Mouse (Mus musculus) lung, embryonic 16.5 days (tissue): ENCODE measurements around the gene Tmem212. TPM values are rescaled to one million over a fixed set of nuclear protein-coding genes. Genes with fewer than 3 reads are reported as not detected.
A peak's percentile ranks its signal among the peaks of the same experiment; 100 is the strongest.

Experiments
- ATAC-seq: fragments of 200-750 bp; cut with Nextera tagmentation; 2 replicates; pipeline ENCODE4 v1.8.0; 2017; ENCODE audit warnings: low read depth, mild to moderate bottlenecking, moderate library complexity
- H3K27ac ChIP-seq: fragments of 300-500 bp; sonication (generic); 2 replicates; pipeline ENCODE4 v1.5.1; 2014; ENCODE audit warnings: mild to moderate bottlenecking, control low read depth, low read length
- H3K27me3 ChIP-seq: fragments of 300-500 bp; sonication (generic); 2 replicates; pipeline ENCODE4 v1.6.1; 2014; ENCODE audit warnings: low read depth, low read length, mixed read lengths; ENCODE audit not compliant: control insufficient read depth, insufficient read depth
- H3K36me3 ChIP-seq: fragments of 300-500 bp; sonication (generic); 2 replicates; pipeline ENCODE4 v1.6.1; 2014; ENCODE audit warnings: low read length; ENCODE audit not compliant: control insufficient read depth, insufficient read depth
- H3K4me1 ChIP-seq: fragments of 300-500 bp; sonication (generic); replicated peaks from 2 replicates; pipeline ENCODE4 v1.6.1; 2014; ENCODE audit warnings: low read length, mixed read lengths; ENCODE audit not compliant: control insufficient read depth, insufficient read depth
- H3K4me2 ChIP-seq: fragments of 300-500 bp; sonication (generic); 2 replicates; pipeline ENCODE4 v1.6.1; 2014; ENCODE audit warnings: low read depth, low read length, control low read depth
- H3K4me3 ChIP-seq: fragments of 300-500 bp; sonication (generic); 2 replicates; pipeline ENCODE4 v1.5.1; 2014; ENCODE audit warnings: mild to moderate bottlenecking, low read length, control low read depth
- H3K9ac ChIP-seq: fragments of 300-500 bp; sonication (generic); 2 replicates; pipeline ENCODE4 v1.6.1; 2014; ENCODE audit warnings: low read length, control low read depth
- H3K9me3 ChIP-seq: fragments of 300-500 bp; sonication (generic); 2 replicates; pipeline ENCODE4 v1.6.1; 2016; ENCODE audit warnings: low read length; ENCODE audit not compliant: control insufficient read depth
- WGBS: fragments of 180-500 bp; shearing (Covaris S2); extraction: QIAGEN DNeasy Blood & Tissue Kit; methylation state at CpG from one replicate; pipeline ENCODE4 v1.1.7; 2014; 5-methylcytosine and 5-hydroxymethylcytosine counted together
- polyA plus RNA-seq: library from polyadenylated mRNA; unstranded; fragments of >200 nt; fragmentation: Nextera tagmentation; extraction: Ambion mirVana; gene quantifications from 2 replicates; pipeline ENCODE4 v1.2.1, GENCODE M21; 2015

The Tmem212 gene
- polyA plus RNA-seq, 1 experiment from 2014 or later, result 3.5 TPM

DNA sequence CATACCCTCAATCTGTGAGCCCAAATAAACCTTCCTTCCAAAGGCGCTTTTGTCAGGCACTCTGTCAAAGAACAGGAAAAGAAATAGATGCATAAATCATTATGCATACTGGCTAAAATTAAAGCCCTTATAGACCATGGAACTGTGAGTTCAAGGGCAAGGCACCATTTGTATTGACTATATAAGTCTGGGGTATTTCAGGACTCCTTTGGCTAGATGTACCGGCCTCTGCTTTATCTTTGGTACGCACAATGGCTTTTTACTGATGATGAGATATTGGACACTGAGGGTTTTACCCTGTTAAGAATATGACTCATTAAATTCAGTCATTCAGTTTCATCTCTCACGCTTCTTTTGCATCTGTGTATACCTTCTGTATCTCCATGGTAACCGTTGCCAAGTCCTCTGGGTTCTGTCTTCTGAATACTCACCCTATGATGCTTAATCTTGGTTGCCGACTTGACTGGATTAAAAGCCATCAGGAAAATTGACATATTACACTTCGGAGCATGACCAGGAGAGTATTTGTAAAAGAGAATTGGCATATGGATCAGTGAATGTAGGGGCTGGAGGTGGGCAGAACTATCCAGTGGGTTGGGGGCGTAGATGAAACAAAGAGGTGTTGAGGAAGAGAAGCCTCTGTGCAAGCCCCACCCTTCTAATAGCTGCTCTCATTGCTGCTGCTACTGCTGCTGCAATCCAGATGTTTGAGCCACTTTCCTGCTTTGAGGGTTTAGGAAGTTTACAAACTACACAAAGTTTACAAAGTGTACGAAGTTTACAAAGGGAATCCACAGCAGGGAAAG lies 22.7 kb downstream of the Tmem212 start:
- no peak overlapping the region for H3K9ac ChIP-seq
- ATAC-seq, result no peak
- H3K4me1 ChIP-seq, result no peaks in the 10 kb centered on the region
- H3K4me2 ChIP-seq, result no peak overlapping the region
- H3K9me3 ChIP-seq, result no peaks in the 10 kb centered on the region
- 72% methylated on average over 9 of the region's 9 CpGs for WGBS
- no peaks in the 10 kb centered on the region for H3K27me3 ChIP-seq
- no peak overlapping the region for H3K4me3 ChIP-seq
- H3K36me3 ChIP-seq, result no peaks in the 10 kb centered on the region
- H3K27ac ChIP-seq, result no peak overlapping the region

GRCm38 (mm10) chr3:27872429-27872828 lies 23.7 kb downstream of the Tmem212 start:
- H3K27ac ChIP-seq, result no peak overlapping the region
- no peaks in the 10 kb centered on the region for H3K36me3 ChIP-seq
- H3K4me3 ChIP-seq, result no peak overlapping the region
- no peak overlapping the region for H3K4me2 ChIP-seq
- 88% methylated on average over 4 of the region's 4 CpGs for WGBS
- ATAC-seq, result no peak
- no peaks in the 10 kb centered on the region for H3K4me1 ChIP-seq
- H3K27me3 ChIP-seq, result no peaks in the 10 kb centered on the region
- no peak overlapping the region for H3K9ac ChIP-seq
- no peaks in the 10 kb centered on the region for H3K9me3 ChIP-seq

DNA sequence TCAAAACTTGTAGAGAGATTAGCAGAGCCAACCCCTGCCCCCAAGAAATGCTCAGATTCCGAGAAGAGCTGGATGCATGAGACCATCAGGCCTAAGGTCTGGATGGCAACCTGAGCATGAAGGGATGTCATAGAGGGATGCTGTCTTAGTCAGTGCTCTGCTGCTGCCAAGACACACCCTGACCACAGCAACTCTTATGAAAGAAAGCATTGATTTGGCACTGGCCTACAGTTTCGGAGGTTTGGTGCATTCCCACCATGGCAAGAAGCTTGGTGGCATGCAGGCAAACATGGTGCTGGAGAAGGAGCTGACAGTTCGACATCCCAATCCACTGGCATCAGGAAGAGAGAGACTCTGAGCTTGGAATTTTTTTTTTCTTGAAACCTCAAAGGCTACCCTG lies 24.3 kb downstream of the Tmem212 start:
- H3K4me2 ChIP-seq, result no peak overlapping the region
- no peaks in the 10 kb centered on the region for H3K4me1 ChIP-seq
- H3K36me3 ChIP-seq, result no peaks in the 10 kb centered on the region
- WGBS, result 80% methylated on average over 3 of the region's 3 CpGs
- no peak overlapping the region for H3K4me3 ChIP-seq
- no peaks in the 10 kb centered on the region for H3K9me3 ChIP-seq
- H3K9ac ChIP-seq, result no peak overlapping the region
- peak; percentile 25; the same call in 1 of the 2 replicates for ATAC-seq
- no peaks in the 10 kb centered on the region for H3K27me3 ChIP-seq
- H3K27ac ChIP-seq, result peak overlapping the region; percentile 14; the same call in 1 of the 2 replicates

DNA sequence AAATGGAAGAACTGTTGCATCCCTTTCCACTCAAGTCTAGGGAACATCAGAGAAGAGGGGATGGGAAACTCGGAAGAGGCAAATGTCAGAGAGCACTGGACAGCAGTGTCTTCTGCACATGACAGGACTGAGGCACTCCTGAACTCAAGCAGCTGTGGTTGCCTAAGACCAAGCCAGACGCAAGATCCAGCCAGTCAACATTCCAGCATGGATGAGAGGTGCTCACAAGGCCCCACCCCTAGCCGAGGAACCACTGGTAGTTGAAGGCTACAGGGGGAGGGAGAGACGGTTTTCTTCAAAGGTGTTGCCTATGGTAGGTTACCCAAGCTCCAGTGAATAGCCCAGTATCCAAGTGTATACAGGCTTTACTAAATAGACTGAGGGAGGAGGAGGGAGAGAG lies 24.8 kb downstream of the Tmem212 start:
- WGBS, result 51% methylated on average over 4 of the region's 4 CpGs
- Histone ChIP-seq H3K27ac (peak overlapping the region; percentile 15; the same call in 1 of the 2 replicates), H3K4me1 (no peaks in the 10 kb centered on the region), H3K36me3 (no peaks in the 10 kb centered on the region), H3K9me3 (no peaks in the 10 kb centered on the region), H3K9ac (no peak overlapping the region), H3K4me2 (no peak overlapping the region), H3K4me3 (no peak overlapping the region), H3K27me3 (no peaks in the 10 kb centered on the region)
- peak; percentile 89 for ATAC-seq

DNA sequence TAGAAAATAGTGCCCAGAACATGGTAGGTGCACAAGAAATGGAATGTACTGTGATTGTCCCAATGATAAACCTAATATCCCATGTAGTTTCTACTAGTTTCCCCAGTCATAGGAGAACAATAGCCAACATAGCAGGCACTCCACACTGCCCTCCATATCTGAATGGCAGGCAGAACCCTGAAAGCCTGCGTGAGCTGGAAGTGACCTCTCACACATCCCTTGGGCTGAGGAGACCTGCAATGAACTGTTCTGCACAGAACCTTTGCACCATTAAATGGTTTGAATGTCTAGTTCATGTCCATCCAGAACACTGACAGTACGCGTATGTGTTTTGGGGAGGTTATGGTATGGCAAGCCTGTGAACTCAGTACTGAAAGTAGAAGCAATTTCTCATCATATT lies 27.5 kb downstream of the Tmem212 start:
- ATAC-seq, result no peak
- no peak overlapping the region for H3K4me2 ChIP-seq
- no peaks in the 10 kb centered on the region for H3K9me3 ChIP-seq
- H3K27me3 ChIP-seq, result no peaks in the 10 kb centered on the region
- no peak overlapping the region for H3K4me3 ChIP-seq
- no peak overlapping the region for H3K27ac ChIP-seq
- peaks cover 5% of the 10 kb centered on the region for H3K4me1 ChIP-seq
- no peak overlapping the region for H3K9ac ChIP-seq
- WGBS, result 93% methylated on average over 3 of the region's 3 CpGs
- H3K36me3 ChIP-seq, result no peaks in the 10 kb centered on the region

DNA sequence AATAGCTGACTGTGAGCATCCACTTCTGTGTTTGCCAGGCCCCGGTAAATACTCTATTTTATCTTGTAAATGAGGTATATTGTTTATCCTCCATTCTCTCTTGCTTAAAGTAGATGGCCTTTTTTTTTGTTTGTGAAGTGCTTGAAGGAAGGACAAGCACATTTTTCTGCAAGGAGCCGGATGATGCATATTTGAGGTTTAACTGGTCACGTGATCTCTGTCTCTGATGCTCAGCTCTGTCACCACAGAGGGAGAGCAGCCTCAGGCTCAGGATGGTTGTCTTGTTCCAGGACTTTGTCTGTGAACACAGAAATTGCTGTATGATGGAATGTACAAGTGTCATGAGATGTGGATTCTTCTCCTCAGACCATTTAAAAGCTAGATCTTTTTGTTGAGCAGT lies 28.4 kb downstream of the Tmem212 start:
- H3K4me2 ChIP-seq, result no peak overlapping the region
- WGBS, result 43% methylated on average over 3 of the region's 3 CpGs
- no peak overlapping the region for H3K27ac ChIP-seq
- H3K27me3 ChIP-seq, result no peaks in the 10 kb centered on the region
- H3K9me3 ChIP-seq, result no peaks in the 10 kb centered on the region
- H3K4me3 ChIP-seq, result no peak overlapping the region
- no peaks in the 10 kb centered on the region for H3K36me3 ChIP-seq
- H3K4me1 ChIP-seq, result peaks cover 10% of the 10 kb centered on the region
- ATAC-seq, result no peak
- no peak overlapping the region for H3K9ac ChIP-seq

DNA sequence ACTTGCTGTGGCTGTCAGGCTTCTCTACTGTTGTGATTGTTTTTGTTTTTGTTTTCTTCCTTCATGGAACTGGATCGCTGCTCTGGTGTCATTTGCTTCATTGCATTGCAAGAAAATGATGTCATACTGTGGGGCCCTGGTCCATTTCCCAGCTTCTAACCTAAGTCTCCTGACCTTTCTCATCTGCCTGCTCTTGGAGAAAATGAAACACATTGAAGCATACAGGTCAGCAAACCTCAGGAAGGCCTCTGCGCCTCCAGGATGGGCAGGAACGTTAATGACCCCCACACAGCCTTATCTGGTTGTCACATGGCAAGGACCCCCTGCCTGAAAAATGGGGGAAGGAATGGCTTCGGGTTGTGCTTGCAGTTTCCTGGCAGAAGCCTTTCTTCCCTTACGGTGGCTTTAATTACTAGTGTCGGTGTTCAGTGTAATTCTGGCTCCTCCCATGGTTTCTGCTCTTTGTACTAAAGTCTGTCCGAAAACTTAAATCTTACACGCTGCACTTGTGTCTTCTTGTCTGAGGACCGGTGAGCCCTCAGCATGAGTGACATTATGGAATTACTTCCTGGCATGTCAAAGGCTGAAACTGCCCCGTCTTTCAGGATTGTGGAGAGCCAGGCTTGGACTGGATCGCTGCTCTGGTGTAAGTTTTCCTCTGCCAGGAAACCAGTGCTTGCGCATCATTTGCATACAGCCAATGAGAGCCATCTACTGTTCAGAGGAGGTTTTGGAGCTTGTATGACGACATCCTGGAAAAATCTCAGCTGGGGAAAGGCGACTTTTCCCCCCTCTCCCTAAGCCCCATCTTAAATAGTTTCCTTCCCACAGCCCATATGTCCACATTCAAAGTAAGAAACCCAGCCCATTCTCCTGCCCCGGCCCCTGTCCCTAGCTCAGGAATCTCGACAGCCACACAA lies 33.1 kb downstream of the Tmem212 start:
- H3K36me3 ChIP-seq, result no peaks in the 10 kb centered on the region
- 3% methylated on average over 16 of the region's 16 CpGs for WGBS
- no peaks in the 10 kb centered on the region for H3K27me3 ChIP-seq
- H3K4me1 ChIP-seq, result peaks cover 49% of the 10 kb centered on the region
- ATAC-seq, result peak; percentile 90
- peak overlapping the region; percentile 95 for H3K27ac ChIP-seq
- no peaks in the 10 kb centered on the region for H3K9me3 ChIP-seq
- peak overlapping the region; percentile 55 for H3K9ac ChIP-seq
- peak overlapping the region; percentile 46 for H3K4me2 ChIP-seq
- peak overlapping the region; percentile 33 for H3K4me3 ChIP-seq

GRCm38 (mm10) chr3:27861601-27862000 lies 34.6 kb downstream of the Tmem212 start:
- Histone ChIP-seq H3K36me3 (no peaks in the 10 kb centered on the region), H3K27ac (peak overlapping the region; percentile 95), H3K4me1 (peaks cover 52% of the 10 kb centered on the region), H3K9me3 (no peaks in the 10 kb centered on the region), H3K4me3 (no peak overlapping the region), H3K27me3 (no peaks in the 10 kb centered on the region), H3K9ac (peak overlapping the region; percentile 49), H3K4me2 (no peak overlapping the region)
- 51% methylated on average over 6 of the region's 6 CpGs for WGBS
- peak; percentile 32 for ATAC-seq

DNA sequence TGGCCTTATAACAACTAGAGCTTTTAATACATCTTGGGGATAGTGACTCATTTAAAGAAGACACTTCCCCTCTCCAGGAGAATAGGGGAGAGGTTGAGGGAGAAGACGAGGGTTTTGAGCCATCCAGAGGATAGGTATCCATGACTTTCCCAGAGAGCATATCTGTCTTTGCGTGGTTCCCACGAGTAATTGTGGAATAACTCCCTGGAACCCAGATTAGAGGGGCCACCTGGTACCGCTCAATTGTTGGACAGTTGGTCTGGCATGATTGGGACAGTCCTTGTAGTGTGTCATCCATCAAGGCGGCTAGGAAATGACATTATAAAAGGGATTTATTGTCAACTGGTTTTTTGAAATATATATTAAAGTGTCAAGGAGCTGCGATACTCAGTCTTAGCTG lies 35.1 kb downstream of the Tmem212 start:
- ATAC-seq, result no peak
- Histone ChIP-seq H3K9me3 (no peaks in the 10 kb centered on the region), H3K27me3 (no peaks in the 10 kb centered on the region), H3K4me3 (no peak overlapping the region), H3K36me3 (no peaks in the 10 kb centered on the region), H3K27ac (peak overlapping the region; percentile 95), H3K4me2 (no peak overlapping the region), H3K9ac (no peak overlapping the region), H3K4me1 (peaks cover 56% of the 10 kb centered on the region)
- 77% methylated on average over 6 of the region's 6 CpGs for WGBS
